Mouse (Mus musculus) forebrain, embryonic 15.5 days (tissue): ENCODE measurements around the gene B4gat1. TPM values are rescaled to one million over a fixed set of nuclear protein-coding genes. Genes with fewer than 3 reads are reported as not detected.

ENCODE experiments used
- ATAC-seq: fragments of 200-750 bp; cut with Nextera tagmentation; replicated peaks from 2 replicates; pipeline ENCODE4 v1.8.0; 2017; ENCODE audit warnings: mild to moderate bottlenecking, moderate TSS enrichment, moderate library complexity
- H3K27ac ChIP-seq: fragments of 300-500 bp; sonication (generic); replicated peaks from 2 replicates; pipeline ENCODE4 v1.5.1; 2015; ENCODE audit warnings: mild to moderate bottlenecking, inconsistent platforms
- H3K27me3 ChIP-seq: fragments of 300-500 bp; sonication (generic); 2 replicates; pipeline ENCODE4 v1.6.1; 2015; ENCODE audit warnings: inconsistent platforms
- H3K36me3 ChIP-seq: fragments of 300-500 bp; sonication (generic); 2 replicates; pipeline ENCODE4 v1.6.1; 2015; ENCODE audit warnings: mild to moderate bottlenecking, inconsistent platforms
- H3K4me1 ChIP-seq: fragments of 300-500 bp; sonication (generic); 2 replicates; pipeline ENCODE4 v1.6.1; 2015; ENCODE audit warnings: inconsistent platforms
- H3K4me2 ChIP-seq: fragments of 300-500 bp; sonication (generic); replicated peaks from 2 replicates; pipeline ENCODE4 v1.6.1; 2015; ENCODE audit warnings: mild to moderate bottlenecking, inconsistent platforms
- H3K4me3 ChIP-seq: fragments of 300-500 bp; sonication (generic); 2 replicates; pipeline ENCODE4 v1.5.1; 2015; ENCODE audit warnings: mild to moderate bottlenecking, inconsistent platforms
- H3K9ac ChIP-seq: fragments of 300-500 bp; sonication (generic); replicated peaks from 2 replicates; pipeline ENCODE4 v1.6.1; 2015; ENCODE audit warnings: mild to moderate bottlenecking, inconsistent platforms
- H3K9me3 ChIP-seq: fragments of 300-500 bp; sonication (generic); 2 replicates; pipeline ENCODE4 v1.6.1; 2016; ENCODE audit warnings: inconsistent platforms
- WGBS: fragments of 180-500 bp; shearing (Covaris S2); methylation state at CpG from one replicate; pipeline ENCODE4 v1.1.7; 2015; ENCODE audit warnings: mixed read lengths; 5-methylcytosine and 5-hydroxymethylcytosine counted together
- polyA plus RNA-seq: library from polyadenylated mRNA; unstranded; fragments of >200 nt; fragmentation: Nextera tagmentation; extraction: Ambion mirVana; gene quantifications from 2 replicates; pipeline ENCODE4 v1.2.1, GENCODE M21; 2015

The B4gat1 gene
- polyA plus RNA-seq, 1 experiment from 2014 or later: 54.4 TPM

- H3K36me3 ChIP-seq: no peaks in the 10 kb centered on the region
- H3K27ac ChIP-seq: no peak overlapping the region
- H3K9me3 ChIP-seq: no peaks in the 10 kb centered on the region
- ATAC-seq: no peak
- H3K4me3 ChIP-seq: peak overlapping the region; percentile 38
- peaks cover 33% of the 10 kb centered on the region for H3K4me1 ChIP-seq
- peak overlapping the region; percentile 73 for H3K4me2 ChIP-seq
- H3K27me3 ChIP-seq: peaks cover 4% of the 10 kb centered on the region; the same call in 1 of the 2 replicates
- WGBS: 13% methylated on average over 15 of the region's 15 CpGs
- H3K9ac ChIP-seq: peak overlapping the region; percentile 42
Measured at GRCm38 (mm10) chr19:5067040-5067799, 28.6 kb downstream of the B4gat1 start.

- Histone ChIP-seq H3K4me1 (peaks cover 41% of the 10 kb centered on the region), H3K27ac (no peak within 1 kb of the TSS), H3K9ac (peak within 1 kb of the TSS; percentile 42), H3K4me3 (peak within 1 kb of the TSS; percentile 38), H3K27me3 (peaks cover 4% of the 10 kb centered on the region; the same call in 1 of the 2 replicates), H3K4me2 (peak within 1 kb of the TSS; percentile 73), H3K9me3 (no peaks in the 10 kb centered on the region), H3K36me3 (no peaks in the 10 kb centered on the region)
- ATAC-seq: peak; percentile 14
- WGBS: under 1% methylated on average over 50 of the region's 56 CpGs
Measured at GRCm38 (mm10) chr19:5067867-5068569, 29.4 kb downstream of the B4gat1 start, which contains the start of gene Cd248. Gene Cd248 (plus strand): TSS chr19:5068078.

GRCm38 (mm10) chr19:5068570-5069234 is 30.1 kb downstream of the B4gat1 start:
- peaks cover 42% of the 10 kb centered on the region for H3K4me1 ChIP-seq
- no peak for ATAC-seq
- no peaks in the 10 kb centered on the region for H3K36me3 ChIP-seq
- H3K27me3 ChIP-seq: peaks cover 4% of the 10 kb centered on the region; the same call in 1 of the 2 replicates
- H3K4me2 ChIP-seq: peak overlapping the region; percentile 73
- no peak overlapping the region for H3K27ac ChIP-seq
- peak overlapping the region; percentile 38 for H3K4me3 ChIP-seq
- H3K9me3 ChIP-seq: no peaks in the 10 kb centered on the region
- H3K9ac ChIP-seq: peak overlapping the region; percentile 42
- 33% methylated on average over 21 of the region's 21 CpGs for WGBS

- Histone ChIP-seq H3K4me3 (0 out of 2 replicates have a peak overlapping the region, but pooled peaks have one; percentile 5), H3K4me1 (peaks cover 42% of the 10 kb centered on the region), H3K27ac (no peak overlapping the region), H3K36me3 (no peaks in the 10 kb centered on the region), H3K9ac (no peak overlapping the region), H3K27me3 (peaks cover 4% of the 10 kb centered on the region; the same call in 1 of the 2 replicates), H3K9me3 (no peaks in the 10 kb centered on the region), H3K4me2 (no peak overlapping the region)
- WGBS: 83% methylated on average over 5 of the region's 5 CpGs
- ATAC-seq: no peak
Measured at GRCm38 (mm10) chr19:5069486-5069885, 30.9 kb downstream of the B4gat1 start.

GRCm38 (mm10) chr19:5069978-5070377 is 31.4 kb downstream of the B4gat1 start:
- no peaks in the 10 kb centered on the region for H3K9me3 ChIP-seq
- ATAC-seq: no peak
- H3K4me2 ChIP-seq: no peak overlapping the region
- H3K9ac ChIP-seq: no peak overlapping the region
- peaks cover 4% of the 10 kb centered on the region; the same call in 1 of the 2 replicates for H3K27me3 ChIP-seq
- WGBS: 85% methylated on average over 7 of the region's 7 CpGs
- H3K27ac ChIP-seq: no peak overlapping the region
- H3K4me1 ChIP-seq: peaks cover 42% of the 10 kb centered on the region
- no peaks in the 10 kb centered on the region for H3K36me3 ChIP-seq
- H3K4me3 ChIP-seq: no peak overlapping the region

- H3K4me1 ChIP-seq: peaks cover 42% of the 10 kb centered on the region
- peak overlapping the region; percentile 66 for H3K4me2 ChIP-seq
- H3K27ac ChIP-seq: peak overlapping the region; percentile 60
- H3K36me3 ChIP-seq: no peaks in the 10 kb centered on the region
- peak overlapping the region; percentile 49 for H3K9ac ChIP-seq
- no peak for ATAC-seq
- peaks cover 4% of the 10 kb centered on the region; the same call in 1 of the 2 replicates for H3K27me3 ChIP-seq
- 9% methylated on average over 11 of the region's 11 CpGs for WGBS
- H3K4me3 ChIP-seq: peak overlapping the region; percentile 45
- no peaks in the 10 kb centered on the region for H3K9me3 ChIP-seq
Measured at GRCm38 (mm10) chr19:5071077-5071476, 32.5 kb downstream of the B4gat1 start.

GRCm38 (mm10) chr19:5071545-5072369 is 33.1 kb downstream of the B4gat1 start:
- Histone ChIP-seq H3K27me3 (peaks cover 4% of the 10 kb centered on the region; the same call in 1 of the 2 replicates), H3K4me2 (peak overlapping the region; percentile 66), H3K36me3 (no peaks in the 10 kb centered on the region), H3K27ac (peak overlapping the region; percentile 60), H3K4me3 (peak overlapping the region; percentile 45), H3K9ac (peak overlapping the region; percentile 49), H3K4me1 (peaks cover 42% of the 10 kb centered on the region), H3K9me3 (no peaks in the 10 kb centered on the region)
- under 1% methylated on average over 40 of the region's 40 CpGs for WGBS
- peak; percentile 79 for ATAC-seq

GRCm38 (mm10) chr19:5072389-5073019 is 33.9 kb downstream of the B4gat1 start:
- Histone ChIP-seq H3K36me3 (no peaks in the 10 kb centered on the region), H3K9me3 (no peaks in the 10 kb centered on the region), H3K4me3 (peak overlapping the region; percentile 45), H3K4me1 (peaks cover 36% of the 10 kb centered on the region), H3K9ac (peak overlapping the region; percentile 49), H3K27me3 (no peaks in the 10 kb centered on the region; the same call in 1 of the 2 replicates), H3K4me2 (peak overlapping the region; percentile 66), H3K27ac (peak overlapping the region; percentile 60; the same call in 1 of the 2 replicates)
- ATAC-seq: peak; percentile 13; the same call in 1 of the 2 replicates
- 2% methylated on average over 20 of the region's 20 CpGs for WGBS

- peaks cover 31% of the 10 kb centered on the region for H3K4me1 ChIP-seq
- peak overlapping the region; percentile 66 for H3K4me2 ChIP-seq
- no peaks in the 10 kb centered on the region; the same call in 1 of the 2 replicates for H3K27me3 ChIP-seq
- H3K27ac ChIP-seq: no peak overlapping the region
- no peaks in the 10 kb centered on the region for H3K9me3 ChIP-seq
- H3K36me3 ChIP-seq: no peaks in the 10 kb centered on the region
- 1% methylated on average over 15 of the region's 15 CpGs for WGBS
- H3K9ac ChIP-seq: no peak overlapping the region
- peak overlapping the region; percentile 24 for H3K4me3 ChIP-seq
- no peak; the same call in 1 of the 2 replicates for ATAC-seq
Measured at GRCm38 (mm10) chr19:5073028-5073427, 34.4 kb downstream of the B4gat1 start.

- Histone ChIP-seq H3K4me1 (peaks cover 26% of the 10 kb centered on the region), H3K9me3 (no peaks in the 10 kb centered on the region), H3K4me3 (no peak overlapping the region), H3K4me2 (no peak overlapping the region), H3K27me3 (no peaks in the 10 kb centered on the region; the same call in 1 of the 2 replicates), H3K9ac (no peak overlapping the region), H3K27ac (no peak overlapping the region), H3K36me3 (no peaks in the 10 kb centered on the region)
- WGBS: 46% methylated on average over 5 of the region's 5 CpGs
- no peak for ATAC-seq
Measured at GRCm38 (mm10) chr19:5073518-5073917, 34.9 kb downstream of the B4gat1 start.

- H3K27me3 ChIP-seq: peaks cover 42% of the 10 kb centered on the region
- H3K4me3 ChIP-seq: no peak overlapping the region
- no peak overlapping the region for H3K9ac ChIP-seq
- WGBS: 96% methylated on average over 1 of the region's 1 CpGs
- H3K36me3 ChIP-seq: no peaks in the 10 kb centered on the region
- H3K4me2 ChIP-seq: no peak overlapping the region
- H3K9me3 ChIP-seq: no peaks in the 10 kb centered on the region
- ATAC-seq: no peak
- H3K27ac ChIP-seq: no peak overlapping the region
- H3K4me1 ChIP-seq: no peaks in the 10 kb centered on the region
Measured at GRCm38 (mm10) chr19:5079279-5079678, 40.7 kb downstream of the B4gat1 start.
